Mouse (Mus musculus) cerebellum, postnatal 10 days (tissue): ENCODE measurements at regions not wholly inside any gene's neighbourhood (a gene's known extent, or its start where the extent isn't known, plus 50 kb on each side); places are given as distances from the start of the nearest gene placed in this dataset.
A peak's percentile ranks its signal among the peaks of the same experiment; 100 is the strongest.

Experiments used
- DNase-seq, 2 experiments: peaks; one replicate each; pipeline ENCODE4 v3.0.0; 2021; ENCODE audit warnings: mixed read lengths in 2 of 2

DNA sequence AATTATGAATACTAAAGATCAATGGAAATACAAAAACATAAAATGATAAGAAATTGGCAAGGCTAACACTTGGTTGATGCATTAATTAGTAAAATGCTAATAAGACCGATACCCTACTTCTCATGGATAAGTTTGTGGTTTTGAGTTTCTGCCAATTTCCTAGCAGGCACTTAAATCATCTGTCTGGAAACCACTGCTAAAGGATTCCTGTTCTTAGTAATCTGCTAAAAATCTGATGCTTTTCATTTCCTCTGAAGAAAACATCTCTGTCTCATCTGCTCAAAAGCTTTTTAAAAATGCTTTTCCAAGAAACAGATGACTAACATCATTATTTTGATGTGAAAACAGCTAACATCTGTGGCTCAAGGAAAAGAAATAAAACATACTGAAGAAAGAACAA, 321.4 kb upstream of the Pcdh7 start:
- DNase-seq, result no peak

DNA sequence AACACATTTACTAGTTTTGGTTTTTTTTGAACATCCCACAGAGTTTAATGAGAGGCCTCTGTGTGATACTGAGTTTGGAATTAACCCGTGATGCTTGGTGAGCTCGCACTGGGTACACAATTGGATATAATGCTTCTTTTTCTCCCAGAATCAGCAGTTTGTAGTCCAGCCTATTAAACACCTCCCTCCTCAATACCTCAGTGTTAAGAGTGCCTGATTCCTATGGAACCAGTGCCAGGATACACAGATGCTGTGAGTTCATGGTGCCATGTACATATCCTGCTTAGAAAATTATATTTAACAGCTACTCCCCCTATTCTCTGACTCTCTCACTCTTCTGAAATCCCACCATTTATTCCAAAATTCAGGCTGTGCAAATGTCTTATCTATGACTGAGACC, 299.6 kb upstream of the Pcdh7 start:
- peak; percentile 16 to 44 for DNase-seq

DNA sequence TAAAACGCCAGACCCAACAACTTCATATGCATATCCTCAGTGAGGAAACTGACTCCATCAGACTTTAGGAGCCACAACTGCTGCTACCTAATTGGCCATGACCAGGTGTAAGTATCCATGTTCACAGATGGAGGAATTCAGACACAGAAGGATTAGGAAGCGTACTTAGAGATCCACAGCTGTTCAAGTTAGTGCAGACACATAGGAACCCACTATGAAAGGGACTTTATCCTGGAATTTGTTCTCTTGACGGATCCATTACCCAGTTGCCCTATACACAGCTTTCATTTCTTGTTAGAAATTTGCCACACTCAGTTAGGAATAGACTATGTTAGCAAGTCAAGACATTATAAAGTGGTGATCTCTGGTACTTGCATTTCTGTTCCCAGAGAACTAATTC, 266.7 kb upstream of the Pcdh7 start:
- DNase-seq, result no peak

DNA sequence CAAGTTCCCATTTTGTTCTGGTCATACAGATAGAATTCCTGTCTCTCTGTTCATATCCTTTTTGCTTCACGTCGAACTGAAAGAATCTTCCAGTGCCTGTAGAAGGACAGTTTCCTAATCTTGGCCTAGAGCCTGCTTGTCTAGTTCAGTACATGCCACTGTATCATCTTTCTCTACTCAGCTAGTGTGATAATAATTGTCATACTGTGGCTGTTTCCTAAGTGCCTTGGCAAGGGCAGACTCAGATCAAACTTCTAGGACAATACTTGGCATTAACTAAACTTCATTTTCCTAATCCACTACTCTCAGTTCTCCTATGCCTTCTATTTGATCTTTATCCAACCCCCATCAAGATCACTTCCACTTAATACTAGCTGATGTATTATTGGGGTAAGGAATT, 266.3 kb upstream of the Pcdh7 start:
- DNase-seq, result no peak

DNA sequence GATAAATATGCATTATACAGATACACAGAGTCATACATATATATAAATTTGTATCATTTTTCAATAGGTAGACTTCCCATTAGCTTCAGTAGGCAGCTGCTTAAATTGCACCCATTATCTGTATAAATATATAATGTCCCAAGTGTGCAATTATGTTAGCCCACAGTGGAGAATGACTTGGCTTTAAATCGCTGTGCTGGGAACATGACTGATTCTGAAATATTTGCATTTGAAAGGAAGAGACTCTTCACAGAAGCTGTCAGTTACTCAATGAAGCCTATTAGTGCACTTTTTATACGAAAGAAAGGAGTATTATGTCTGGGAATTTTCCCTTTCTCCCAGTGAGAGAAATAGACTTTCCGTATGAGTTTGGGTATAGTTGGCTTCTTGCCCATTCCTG, 242.8 kb upstream of the Pcdh7 start:
- peak in 1 of 2 experiments; percentile 8 for DNase-seq

DNA sequence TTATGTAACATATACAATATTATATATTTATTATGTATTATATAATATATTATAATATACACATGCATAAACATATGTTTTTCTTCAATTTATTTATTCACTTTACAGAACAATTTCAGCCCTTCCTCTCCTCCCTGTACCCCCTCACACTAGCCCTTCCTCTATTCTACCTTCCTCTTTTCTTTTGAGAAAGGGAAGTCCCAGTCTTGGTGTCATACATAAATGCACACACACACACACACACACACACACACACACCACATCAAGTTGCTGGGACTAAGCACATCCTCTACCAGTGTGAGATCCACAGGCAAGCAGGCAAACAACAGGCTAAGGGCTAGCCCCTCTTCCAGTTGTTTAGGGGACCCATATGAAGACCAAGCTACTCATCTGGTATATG, 239.9 kb upstream of the Pcdh7 start:
- DNase-seq, result no peak
